Mouse (Mus musculus) lung, embryonic 16.5 days (tissue): ENCODE measurements at regions not wholly inside any gene's neighbourhood (a gene's known extent, or its start where the extent isn't known, plus 50 kb on each side); places are given as distances from the start of the nearest gene placed in this dataset.
"Not testable (repeated sequence)": the region's sequence is repeated elsewhere in the genome, so short reads cannot be mapped to it uniquely, and the experiment has no call there.

Experiments used
- ATAC-seq: fragments of 200-750 bp; cut with Nextera tagmentation; 2 replicates; pipeline ENCODE4 v1.8.0; 2017; ENCODE audit warnings: low read depth, mild to moderate bottlenecking, moderate library complexity
- H3K27ac ChIP-seq: fragments of 300-500 bp; sonication (generic); 2 replicates; pipeline ENCODE4 v1.5.1; 2014; ENCODE audit warnings: mild to moderate bottlenecking, control low read depth, low read length
- H3K27me3 ChIP-seq: fragments of 300-500 bp; sonication (generic); 2 replicates; pipeline ENCODE4 v1.6.1; 2014; ENCODE audit warnings: low read depth, low read length, mixed read lengths; ENCODE audit not compliant: control insufficient read depth, insufficient read depth
- H3K36me3 ChIP-seq: fragments of 300-500 bp; sonication (generic); 2 replicates; pipeline ENCODE4 v1.6.1; 2014; ENCODE audit warnings: low read length; ENCODE audit not compliant: control insufficient read depth, insufficient read depth
- H3K4me1 ChIP-seq: fragments of 300-500 bp; sonication (generic); replicated peaks from 2 replicates; pipeline ENCODE4 v1.6.1; 2014; ENCODE audit warnings: low read length, mixed read lengths; ENCODE audit not compliant: control insufficient read depth, insufficient read depth
- H3K4me2 ChIP-seq: fragments of 300-500 bp; sonication (generic); 2 replicates; pipeline ENCODE4 v1.6.1; 2014; ENCODE audit warnings: low read depth, low read length, control low read depth
- H3K4me3 ChIP-seq: fragments of 300-500 bp; sonication (generic); 2 replicates; pipeline ENCODE4 v1.5.1; 2014; ENCODE audit warnings: mild to moderate bottlenecking, low read length, control low read depth
- H3K9ac ChIP-seq: fragments of 300-500 bp; sonication (generic); 2 replicates; pipeline ENCODE4 v1.6.1; 2014; ENCODE audit warnings: low read length, control low read depth
- H3K9me3 ChIP-seq: fragments of 300-500 bp; sonication (generic); 2 replicates; pipeline ENCODE4 v1.6.1; 2016; ENCODE audit warnings: low read length; ENCODE audit not compliant: control insufficient read depth
- WGBS: fragments of 180-500 bp; shearing (Covaris S2); extraction: QIAGEN DNeasy Blood & Tissue Kit; methylation state at CpG from one replicate; pipeline ENCODE4 v1.1.7; 2014; 5-methylcytosine and 5-hydroxymethylcytosine counted together

DNA sequence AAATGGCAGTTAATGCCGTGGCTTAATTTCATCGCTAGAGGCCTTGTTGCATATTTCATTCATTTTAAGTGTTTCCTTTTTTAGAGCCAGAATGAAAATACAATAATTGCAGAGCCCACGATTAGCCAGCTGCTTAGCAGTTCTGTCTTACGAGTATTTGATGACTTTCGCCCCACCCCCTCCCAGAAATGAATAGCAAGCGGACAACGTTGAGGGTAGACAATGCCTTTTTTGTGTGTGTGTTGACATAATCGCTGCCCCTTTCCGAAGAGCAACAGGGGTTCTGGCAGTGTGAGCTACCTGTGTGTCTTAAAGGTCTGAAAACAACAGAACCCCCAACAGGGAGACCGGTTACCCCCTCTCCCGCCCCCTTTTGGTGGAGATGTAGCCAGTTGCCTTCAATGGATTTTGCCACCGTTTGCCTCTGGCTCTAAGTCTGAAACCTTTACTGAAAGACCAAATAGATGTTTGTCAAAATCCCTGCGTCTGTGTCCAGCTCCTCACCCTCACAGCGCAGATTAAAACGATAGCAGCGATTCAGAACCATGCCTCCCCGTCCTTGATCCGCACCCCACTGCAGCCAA, 242.6 kb upstream of the Gm6793 start:
- Histone ChIP-seq H3K36me3 (no peaks in the 10 kb centered on the region), H3K4me2 (peak overlapping the region; percentile 4; the same call in 1 of the 2 replicates), H3K27ac (no peak overlapping the region), H3K4me3 (no peak overlapping the region), H3K9ac (no peak overlapping the region), H3K9me3 (no peaks in the 10 kb centered on the region), H3K4me1 (no peaks in the 10 kb centered on the region), H3K27me3 (no peaks in the 10 kb centered on the region)
- no peak for ATAC-seq
- 16% methylated on average over 18 of the region's 18 CpGs for WGBS

DNA sequence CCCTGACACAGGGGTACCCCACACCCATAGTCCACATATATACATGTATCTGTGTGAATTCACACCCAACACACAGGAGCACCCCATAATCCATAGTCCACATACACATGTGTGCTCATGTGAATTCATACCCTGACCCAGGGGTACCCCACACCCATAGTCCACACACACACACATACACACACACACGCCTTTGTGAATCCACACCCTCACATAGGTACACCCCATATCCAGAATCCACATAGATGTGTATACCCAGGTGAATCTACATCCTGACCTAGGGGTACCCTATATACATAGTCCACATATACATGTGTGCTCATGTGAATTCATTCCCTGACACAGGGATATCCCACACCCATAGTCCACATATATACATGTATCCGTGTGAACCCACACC, 231.8 kb upstream of the Gm6793 start:
- not testable (repeated sequence) for H3K36me3 ChIP-seq

DNA sequence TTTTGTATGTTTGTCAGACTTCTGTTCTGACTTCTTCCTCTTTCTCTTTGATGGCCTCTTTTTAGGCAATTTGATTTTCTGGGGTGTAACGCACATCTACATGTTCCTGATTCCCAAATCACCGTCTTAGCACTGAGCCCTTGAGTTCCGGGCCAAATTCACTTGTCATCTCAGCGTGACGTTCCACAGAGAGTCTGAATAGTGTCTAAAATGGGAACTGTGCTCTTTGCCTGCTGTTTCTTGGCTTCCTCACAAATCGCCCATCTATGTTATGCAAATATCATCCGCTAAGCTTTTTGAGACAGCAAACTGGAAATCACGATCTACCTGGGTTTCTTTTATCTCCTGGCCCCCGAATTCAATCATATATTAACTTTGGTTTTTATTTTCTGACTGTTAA, 223.8 kb upstream of the Gm6793 start:
- 83% methylated on average over 9 of the region's 9 CpGs for WGBS

More for the DNA sequence above, 231.8 kb upstream of the Gm6793 start:
- H3K27me3 ChIP-seq, H3K4me1 ChIP-seq, H3K4me3 ChIP-seq, H3K27ac ChIP-seq, H3K4me2 ChIP-seq, H3K9me3 ChIP-seq, ATAC-seq, H3K9ac ChIP-seq: not testable (repeated sequence)
- 84% methylated on average over 2 of the region's 2 CpGs for WGBS

DNA sequence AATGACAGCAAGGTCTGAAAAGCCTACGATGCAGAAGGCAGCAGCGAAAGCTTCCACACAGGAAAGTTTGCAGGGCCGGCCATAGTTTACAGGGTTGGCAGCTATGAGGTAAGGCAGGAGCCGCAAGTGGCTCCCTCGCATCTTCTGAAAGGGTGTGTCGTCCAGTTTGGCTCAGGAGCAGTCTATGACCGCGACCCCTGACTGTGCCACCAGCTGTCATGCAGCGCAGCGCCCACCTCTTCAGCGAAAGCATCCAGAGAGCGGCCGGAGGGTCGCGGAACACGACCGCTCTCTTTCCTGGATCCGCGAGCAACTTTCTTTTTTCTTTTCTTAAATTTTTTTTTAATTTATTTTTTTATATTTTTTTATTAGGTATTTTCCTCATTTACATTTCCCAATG, 221.9 kb upstream of the Gm6793 start:
- H3K4me1 ChIP-seq, H3K27ac ChIP-seq, ATAC-seq, H3K36me3 ChIP-seq, H3K9me3 ChIP-seq, H3K4me3 ChIP-seq, H3K27me3 ChIP-seq, H3K4me2 ChIP-seq, H3K9ac ChIP-seq: not testable (repeated sequence)
- WGBS = 91% methylated on average over 19 of the region's 19 CpGs

More for the DNA sequence above, 223.8 kb upstream of the Gm6793 start:
- no peak for ATAC-seq
- no peak overlapping the region for H3K27ac ChIP-seq
- no peak overlapping the region for H3K4me2 ChIP-seq
- no peaks in the 10 kb centered on the region for H3K27me3 ChIP-seq
- no peaks in the 10 kb centered on the region for H3K9me3 ChIP-seq
- H3K4me1 ChIP-seq = no peaks in the 10 kb centered on the region
- no peaks in the 10 kb centered on the region for H3K36me3 ChIP-seq
- H3K9ac ChIP-seq = no peak overlapping the region
- H3K4me3 ChIP-seq = no peak overlapping the region

DNA sequence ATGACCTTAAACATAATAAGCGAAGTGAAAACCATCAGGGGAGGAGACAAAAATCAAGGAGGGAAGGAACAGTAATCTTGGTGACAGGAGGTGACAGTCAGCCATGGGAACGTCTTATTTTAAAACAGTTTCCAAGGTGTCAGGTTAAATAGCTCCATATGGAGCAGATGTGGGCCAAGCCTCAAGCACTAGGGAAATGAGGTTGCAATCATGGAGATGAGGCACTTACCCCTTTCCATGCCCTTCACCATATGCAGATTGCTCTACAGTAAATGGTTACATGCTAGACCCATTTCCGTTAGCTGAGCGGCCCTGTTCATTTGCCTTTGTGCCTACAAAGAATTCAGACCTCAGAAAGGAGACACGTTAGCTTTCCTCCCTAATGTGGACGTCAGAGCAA, 204.8 kb upstream of the Gm6793 start:
- H3K9ac ChIP-seq = no peak overlapping the region
- H3K4me1 ChIP-seq = no peaks in the 10 kb centered on the region
- no peaks in the 10 kb centered on the region for H3K9me3 ChIP-seq
- no peak for ATAC-seq
- H3K4me2 ChIP-seq = no peak overlapping the region
- no peaks in the 10 kb centered on the region for H3K27me3 ChIP-seq
- WGBS = 61% methylated on average over 6 of the region's 6 CpGs
- no peak overlapping the region for H3K27ac ChIP-seq
- H3K36me3 ChIP-seq = no peaks in the 10 kb centered on the region
- H3K4me3 ChIP-seq = no peak overlapping the region

DNA sequence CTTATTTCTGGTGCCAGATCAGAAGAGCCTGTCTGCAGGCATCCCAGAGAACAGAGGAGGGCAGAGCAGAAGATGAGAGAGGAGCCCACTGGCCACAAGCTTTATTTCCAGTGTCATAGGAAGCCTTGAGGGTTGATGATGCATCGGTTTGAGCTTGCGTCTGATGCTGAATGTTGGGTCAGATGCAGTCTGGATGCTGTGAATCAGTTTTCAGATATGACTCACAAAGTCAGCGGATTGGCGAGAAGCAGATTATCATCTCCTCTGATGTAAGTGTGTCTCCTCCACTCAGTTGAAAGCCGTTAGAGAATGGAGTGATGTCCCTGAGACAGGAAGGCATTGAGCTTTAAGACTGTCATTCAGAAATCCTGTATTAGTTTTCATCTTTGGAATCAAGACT, 197.3 kb upstream of the Gm6793 start:
- 82% methylated on average over 5 of the region's 5 CpGs for WGBS
- H3K4me1 ChIP-seq = no peaks in the 10 kb centered on the region

DNA sequence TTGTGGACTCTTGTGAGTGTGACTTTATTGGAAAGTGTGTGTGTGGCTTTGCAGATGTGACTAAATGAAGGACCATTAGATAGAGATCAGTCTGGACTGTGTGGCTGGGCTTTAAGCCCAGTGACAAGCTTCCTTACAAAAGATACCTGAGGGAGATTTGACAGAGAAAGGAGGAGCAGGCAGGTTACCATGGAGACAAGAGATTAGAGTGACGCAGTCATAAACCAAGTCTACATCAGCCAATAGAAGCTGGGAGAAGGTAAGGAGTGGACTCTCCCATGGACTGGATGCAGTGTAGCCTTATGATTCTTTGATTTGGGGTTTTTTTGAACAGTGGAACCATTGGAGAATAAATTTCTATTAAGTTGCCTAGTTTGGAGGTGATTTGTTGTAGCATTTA, 181.6 kb upstream of the Gm6793 start:
- Histone ChIP-seq H3K27ac (no peak overlapping the region), H3K9ac (no peak overlapping the region), H3K4me2 (no peak overlapping the region), H3K27me3 (no peaks in the 10 kb centered on the region), H3K36me3 (no peaks in the 10 kb centered on the region), H3K4me1 (no peaks in the 10 kb centered on the region), H3K9me3 (no peaks in the 10 kb centered on the region), H3K4me3 (no peak overlapping the region)
- no peak for ATAC-seq
- 18% methylated on average over 1 of the region's 1 CpGs for WGBS

More for the DNA sequence above, 197.3 kb upstream of the Gm6793 start:
- Histone ChIP-seq H3K4me2 (no peak overlapping the region), H3K27ac (no peak overlapping the region), H3K4me3 (no peak overlapping the region), H3K36me3 (no peaks in the 10 kb centered on the region), H3K9ac (no peak overlapping the region), H3K27me3 (no peaks in the 10 kb centered on the region), H3K9me3 (no peaks in the 10 kb centered on the region)
- ATAC-seq = no peak

DNA sequence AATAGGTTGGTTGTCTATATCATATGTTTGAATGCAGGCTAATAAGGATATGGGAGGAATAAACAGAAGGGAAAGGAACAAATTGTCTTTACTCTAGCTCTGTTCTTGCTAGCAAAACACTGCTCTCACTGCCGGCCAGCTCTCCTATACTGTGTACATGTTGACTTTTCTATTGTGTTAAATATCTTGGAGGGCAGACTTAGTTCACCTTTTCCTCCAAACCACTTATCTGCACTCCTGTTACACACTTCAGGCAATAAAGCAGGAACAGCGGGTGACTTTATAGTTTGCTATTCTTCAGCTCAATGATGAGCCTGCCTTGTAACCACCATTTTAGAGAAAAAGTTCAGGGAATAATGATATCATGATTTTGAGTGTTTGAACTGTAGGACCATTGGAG, 181.0 kb upstream of the Gm6793 start:
- no peaks in the 10 kb centered on the region for H3K9me3 ChIP-seq
- 46% methylated on average over 2 of the region's 2 CpGs for WGBS
- H3K4me1 ChIP-seq = no peaks in the 10 kb centered on the region
- H3K9ac ChIP-seq = no peak overlapping the region
- ATAC-seq = peak; percentile 65
- H3K27me3 ChIP-seq = no peaks in the 10 kb centered on the region
- H3K4me2 ChIP-seq = no peak overlapping the region
- H3K4me3 ChIP-seq = no peak overlapping the region
- no peak overlapping the region for H3K27ac ChIP-seq
- H3K36me3 ChIP-seq = no peaks in the 10 kb centered on the region

DNA sequence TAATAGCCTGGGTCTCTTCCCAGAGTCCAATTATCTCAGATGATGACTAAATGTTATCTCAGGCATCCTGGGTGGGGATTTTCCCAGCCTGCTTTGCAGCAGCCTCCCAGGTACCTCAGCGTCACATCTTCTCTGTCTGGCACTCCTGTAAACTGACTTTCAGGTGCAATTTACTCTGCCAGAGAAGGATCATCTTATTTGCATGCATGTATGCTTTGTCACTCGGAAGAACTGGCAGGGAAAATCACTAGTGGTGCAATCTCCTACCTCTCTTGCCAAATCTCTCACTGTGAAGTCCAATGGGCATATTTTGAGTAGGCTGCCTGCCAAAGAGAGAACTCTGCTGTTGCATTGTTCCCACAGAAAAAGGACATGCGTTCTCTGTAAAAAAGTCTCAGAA, 177.0 kb upstream of the Gm6793 start:
- Histone ChIP-seq H3K27ac (no peak overlapping the region), H3K9ac (no peak overlapping the region), H3K4me2 (no peak overlapping the region), H3K36me3 (no peaks in the 10 kb centered on the region), H3K27me3 (no peaks in the 10 kb centered on the region), H3K4me3 (no peak overlapping the region), H3K4me1 (no peaks in the 10 kb centered on the region), H3K9me3 (no peaks in the 10 kb centered on the region)
- ATAC-seq = no peak
- WGBS = 64% methylated on average over 3 of the region's 3 CpGs

DNA sequence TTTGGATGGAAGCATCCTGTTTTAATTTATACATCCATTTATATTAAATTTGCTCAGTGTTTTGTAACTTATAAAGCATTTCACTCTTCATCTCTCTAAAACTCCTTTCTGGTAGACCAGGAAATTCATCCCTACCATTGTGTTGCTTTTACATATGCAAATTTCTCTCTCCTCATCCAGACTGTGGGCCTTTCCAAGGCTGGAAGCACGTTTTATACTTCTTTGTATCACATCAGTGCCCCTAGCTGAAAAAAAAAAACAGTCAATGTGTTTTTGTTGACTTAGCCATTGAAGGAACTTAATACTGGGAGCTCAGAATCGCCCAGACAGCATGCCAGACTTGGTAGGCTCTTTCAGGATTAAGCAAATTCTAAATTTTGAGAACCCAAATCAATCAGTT, 174.9 kb upstream of the Gm6793 start:
- Histone ChIP-seq H3K36me3 (no peaks in the 10 kb centered on the region), H3K4me1 (no peaks in the 10 kb centered on the region), H3K9ac (no peak overlapping the region), H3K27me3 (no peaks in the 10 kb centered on the region), H3K4me3 (no peak overlapping the region), H3K4me2 (no peak overlapping the region), H3K27ac (no peak overlapping the region), H3K9me3 (no peaks in the 10 kb centered on the region)
- whole genome bisulfite sequencing = 21% methylated on average over 2 of the region's 2 CpGs
- ATAC-seq = no peak
